Mouse (Mus musculus) MEL (cell line): ENCODE data around the gene Fer1l4. TPM values are rescaled to one million over a fixed set of nuclear protein-coding genes. Genes with fewer than 3 reads are reported as not detected.

Experiments used
- DNase-seq: peaks from one replicate; pipeline ENCODE4 v3.0.0; 2011; ENCODE audit warnings: low read depth, low spot score
- H3K27ac ChIP-seq: 2 replicates; pipeline ENCODE4 v1.5.1; 2012; ENCODE audit warnings: low read depth, mild to moderate bottlenecking, control low read depth, low read length, moderate library complexity; ENCODE audit not compliant: control insufficient read depth
- H3K27me3 ChIP-seq, 2 experiments: fragments of 150-350 bp in 1 of 2; sonication (generic) in 1 of 2; 2 replicates each; pipeline ENCODE4 v1.6.1; 2012; ENCODE audit warnings: low read length in 2 of 2, mild to moderate bottlenecking in 2 of 2, improper control_type of control experiment in 1 of 2, moderate library complexity in 1 of 2; ENCODE audit not compliant: insufficient read depth in 2 of 2, control insufficient read depth in 1 of 2
- H3K36me3 ChIP-seq, 2 experiments: 2 replicates each; pipeline ENCODE4 v1.6.1; 2012 to 2014; ENCODE audit warnings: low read length in 2 of 2, improper control_type of control experiment in 1 of 2, inconsistent platforms in 1 of 2, mild to moderate bottlenecking in 1 of 2; ENCODE audit not compliant: insufficient read depth in 2 of 2, control insufficient read depth in 1 of 2
- H3K4me1 ChIP-seq, 2 experiments: fragments of 150-350 bp in 1 of 2; sonication (generic) in 1 of 2; 2 replicates each; pipeline ENCODE4 v1.6.1; 2012; ENCODE audit warnings: low read length in 2 of 2, improper control_type of control experiment in 1 of 2, mild to moderate bottlenecking in 1 of 2; ENCODE audit not compliant: insufficient read depth in 2 of 2, control insufficient read depth in 1 of 2
- H3K4me3 ChIP-seq, 2 experiments: fragments of 150-350 bp in 1 of 2; sonication (generic) in 1 of 2; 2 replicates each; pipeline ENCODE4 v1.5.1; 2012; ENCODE audit warnings: low read depth in 2 of 2, low read length in 2 of 2, mild to moderate bottlenecking in 2 of 2, moderate library complexity in 2 of 2, control low read depth in 1 of 2, improper control_type of control experiment in 1 of 2; ENCODE audit not compliant: control insufficient read depth in 1 of 2, insufficient read depth in 1 of 2
- H3K79me2 ChIP-seq: 2 replicates; pipeline ENCODE4 v1.6.1; 2012; ENCODE audit warnings: mild to moderate bottlenecking, low read length, moderate library complexity; ENCODE audit not compliant: control insufficient read depth, poor library complexity, insufficient read depth
- H3K9ac ChIP-seq: 2 replicates; pipeline ENCODE4 v1.6.1; 2012; ENCODE audit warnings: low read depth, mild to moderate bottlenecking, control low read depth, low read length, moderate library complexity; ENCODE audit not compliant: control insufficient read depth, poor library complexity, severe bottlenecking
- H3K9me3 ChIP-seq: fragments of 150-350 bp; sonication (generic); replicated peaks from 2 replicates; pipeline ENCODE4 v1.6.1; 2012; ENCODE audit warnings: mild to moderate bottlenecking, low read length, improper control_type of control experiment, moderate library complexity; ENCODE audit not compliant: insufficient read depth
- BHLHE40 ChIP-seq: IDR thresholded peaks from 2 replicates; pipeline ENCODE4 v1.6.1; 2012; ENCODE audit warnings: low read depth, mild to moderate bottlenecking, inconsistent platforms, low read length, improper control_type of control experiment, borderline replicate concordance
- CHD2 ChIP-seq: IDR thresholded peaks from 2 replicates; pipeline ENCODE4 v1.6.1; 2011; ENCODE audit warnings: low read length, improper control_type of control experiment
- CTCF ChIP-seq, 3 experiments: IDR thresholded peaks in 2 of 3; conservative IDR thresholded peaks in 1 of 3; 2 replicates each; pipeline ENCODE4 v1.5.1; 2011 to 2012; ENCODE audit warnings: low read length in 3 of 3, low read depth in 2 of 3, mild to moderate bottlenecking in 2 of 3, improper control_type of control experiment in 1 of 3, inconsistent platforms in 1 of 3, mixed read lengths in 1 of 3, moderate library complexity in 1 of 3; ENCODE audit not compliant: control insufficient read depth in 1 of 3, insufficient read depth in 1 of 3, poor library complexity in 1 of 3, severe bottlenecking in 1 of 3
- EP300 ChIP-seq, 2 experiments: IDR thresholded peaks; 2 replicates each; pipeline ENCODE4 v1.6.1; 2011; ENCODE audit warnings: improper control_type of control experiment in 2 of 2, low read length in 2 of 2, low read depth in 1 of 2, mild to moderate bottlenecking in 1 of 2
- ETS1 ChIP-seq: IDR thresholded peaks from 2 replicates; pipeline ENCODE4 v1.6.1; 2012; ENCODE audit warnings: low read depth, mild to moderate bottlenecking, inconsistent platforms, low read length, improper control_type of control experiment, moderate library complexity
- GATA1 ChIP-seq: IDR thresholded peaks from 2 replicates; pipeline ENCODE4 v1.6.1; 2011; ENCODE audit warnings: low read depth, low read length, improper control_type of control experiment
- HCFC1 ChIP-seq: IDR thresholded peaks from 2 replicates; pipeline ENCODE4 v1.6.1; 2012; ENCODE audit warnings: low read depth, mild to moderate bottlenecking, inconsistent platforms, low read length, improper control_type of control experiment, moderate library complexity
- MAFK ChIP-seq: IDR thresholded peaks from 2 replicates; pipeline ENCODE4 v1.6.1; 2011; ENCODE audit warnings: low read depth, mild to moderate bottlenecking, low read length, improper control_type of control experiment, borderline replicate concordance
- MAZ ChIP-seq: IDR thresholded peaks from 2 replicates; pipeline ENCODE4 v1.6.1; 2012; ENCODE audit warnings: low read depth, mild to moderate bottlenecking, inconsistent platforms, low read length, improper control_type of control experiment
- MEF2A ChIP-seq: IDR thresholded peaks from 2 replicates; pipeline ENCODE4 v1.6.1; 2014; ENCODE audit warnings: low read depth, mild to moderate bottlenecking, inconsistent platforms, low read length, improper control_type of control experiment; ENCODE audit not compliant: poor library complexity, insufficient replicate concordance, severe bottlenecking; ENCODE audit errors: extremely low read depth
- MYC ChIP-seq: IDR thresholded peaks from 2 replicates; pipeline ENCODE4 v1.6.1; 2011; ENCODE audit warnings: low read depth, mild to moderate bottlenecking, low read length, improper control_type of control experiment, moderate library complexity
- NRF1 ChIP-seq: IDR thresholded peaks from 2 replicates; pipeline ENCODE4 v1.6.1; 2014; ENCODE audit warnings: low read depth, mild to moderate bottlenecking, inconsistent platforms, low read length, improper control_type of control experiment, moderate library complexity; ENCODE audit not compliant: poor library complexity, insufficient read depth, severe bottlenecking
- POLR2A ChIP-seq, 2 experiments: IDR thresholded peaks; 2 replicates each; pipeline ENCODE4 v1.6.1; 2011 to 2012; ENCODE audit warnings: low read length in 2 of 2, mild to moderate bottlenecking in 2 of 2, control low read depth in 1 of 2, improper control_type of control experiment in 1 of 2, low read depth in 1 of 2, moderate library complexity in 1 of 2; ENCODE audit not compliant: control insufficient read depth in 1 of 2, insufficient read depth in 1 of 2, poor library complexity in 1 of 2
- POLR2AphosphoS5 ChIP-seq: IDR thresholded peaks from 2 replicates; pipeline ENCODE4 v1.6.1; 2012; ENCODE audit warnings: low read depth, borderline replicate concordance, mild to moderate bottlenecking, inconsistent platforms, low read length, moderate library complexity, mixed read lengths
- RAD21 ChIP-seq: IDR thresholded peaks from 2 replicates; pipeline ENCODE4 v1.6.1; 2011; ENCODE audit warnings: mild to moderate bottlenecking, low read depth, low read length, improper control_type of control experiment
- SIN3A ChIP-seq: IDR thresholded peaks from 2 replicates; pipeline ENCODE4 v1.6.1; 2012; ENCODE audit warnings: low read length, improper control_type of control experiment, inconsistent platforms
- SMC3 ChIP-seq: IDR thresholded peaks from 2 replicates; pipeline ENCODE4 v1.6.1; 2011; ENCODE audit warnings: low read depth, low read length, improper control_type of control experiment
- TBP ChIP-seq: IDR thresholded peaks from 2 replicates; pipeline ENCODE4 v1.8.0; 2011; ENCODE audit warnings: low read depth, low read length, improper control_type of control experiment
- ZC3H11A ChIP-seq: IDR thresholded peaks from 2 replicates; pipeline ENCODE4 v1.6.1; 2012; ENCODE audit warnings: low read depth, mild to moderate bottlenecking, inconsistent platforms, low read length, improper control_type of control experiment
- polyA plus RNA-seq, 2 experiments: library from polyadenylated mRNA; stranded (reverse) in 1 of 2; unstranded in 1 of 2; fragments of >175 nt in 1 of 2; fragments of >200 nt in 1 of 2; gene quantifications; 2 replicates each; pipeline versions ENCODE4 v1.2.1 to v1.2.4; 2012; ENCODE audit warnings: low replicate concordance in 2 of 2, low read depth in 1 of 2; ENCODE audit not compliant: insufficient read length in 2 of 2, insufficient read depth in 1 of 2, missing spikeins in 1 of 2
- total RNA-seq: library from RNA; depleted of rRNA; stranded (reverse); fragments of 300-350 nt; gene quantifications from 2 replicates; pipeline ENCODE4 v1.2.3, GENCODE M21; 2012

The Fer1l4 gene
- total and polyA plus RNA-seq, 3 experiments: 0.04 to 0.07 TPM; not detected in 1

DNA sequence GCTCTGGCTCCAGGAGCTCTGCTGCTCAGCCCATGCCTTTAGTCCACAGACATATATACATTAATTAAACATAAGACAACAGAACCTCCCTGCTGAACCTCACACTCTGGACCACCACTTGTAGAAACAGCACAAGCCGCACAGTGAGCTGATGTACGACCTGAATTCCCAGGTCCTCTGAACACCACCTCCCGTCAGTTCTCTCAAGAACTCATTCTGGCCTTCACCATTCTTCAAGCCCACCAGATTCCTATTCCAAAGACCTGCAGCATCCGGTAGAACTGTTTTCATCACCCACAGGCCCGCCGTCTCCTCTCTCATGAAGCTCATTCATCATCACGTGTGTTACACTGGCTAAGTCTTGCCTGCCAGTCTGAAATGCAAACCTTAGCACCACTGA lies 27.6 kb upstream of the Fer1l4 start:
- H3K79me2 ChIP-seq: no peaks in the 10 kb centered on the region

DNA sequence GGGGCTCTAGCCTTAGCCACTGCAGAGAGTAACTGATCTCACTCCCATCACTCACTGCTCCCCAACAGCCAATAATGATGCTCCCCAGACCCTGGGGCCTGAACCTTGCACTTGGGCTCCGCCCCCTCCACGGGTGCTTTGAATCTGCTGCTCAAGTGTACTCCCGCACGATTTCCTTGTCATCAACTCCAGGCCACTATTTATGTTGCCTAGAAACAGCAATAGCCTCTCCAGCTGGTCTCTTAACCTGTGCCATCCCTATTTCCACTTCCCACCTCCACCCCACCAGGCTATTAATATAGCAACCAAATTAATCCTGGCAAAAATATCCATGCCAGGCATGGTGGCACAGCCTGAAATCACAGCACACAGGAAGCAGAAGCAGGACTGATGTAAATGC lies 26.9 kb upstream of the Fer1l4 start:
- H3K79me2 ChIP-seq: no peaks in the 10 kb centered on the region
- H3K27ac ChIP-seq: no peak overlapping the region
- H3K9ac ChIP-seq: no peak overlapping the region
- H3K9me3 ChIP-seq: no peaks in the 10 kb centered on the region
- no peaks in the 10 kb centered on the region for H3K27me3 ChIP-seq
- H3K4me1 ChIP-seq: no peaks in the 10 kb centered on the region
- peaks cover 2 to 9% of the 10 kb centered on the region in 2 experiments; a peak in 3 of 4 replicates for H3K36me3 ChIP-seq
- H3K4me3 ChIP-seq: no peak overlapping the region
- no peak for DNase-seq
- no peak for TF ChIP-seq TBP
- TF ChIP-seq ZC3H11A: no peak
- no peak for TF ChIP-seq MAFK
- no peak for TF ChIP-seq POLR2A (IDR thresholded peaks at IDR 0.05; ENCODE audit: control insufficient read depth in 1 of 2, insufficient read depth in 1 of 2, low read depth in 1 of 2, low read length in 2 of 2, poor library complexity in 1 of 2)
- no peak for TF ChIP-seq CHD2
- TF ChIP-seq CTCF (IDR thresholded peaks at IDR 0.05 in 2 of 3, conservative IDR thresholded peaks at IDR 0.05 in 1 of 3; ENCODE audit: control insufficient read depth in 1 of 3, insufficient read depth in 1 of 3, low read depth in 2 of 3, low read length in 3 of 3, poor library complexity in 1 of 3, severe bottlenecking in 1 of 3): no peak
- TF ChIP-seq MYC: no peak
- no peak for TF ChIP-seq SMC3

More for the DNA sequence above, 27.6 kb upstream of the Fer1l4 start:
- Histone ChIP-seq H3K27me3 (no peaks in the 10 kb centered on the region), H3K36me3 (peaks cover 2 to 4% of the 10 kb centered on the region in 2 experiments; a peak in 3 of 4 replicates), H3K9ac (no peak overlapping the region), H3K9me3 (no peaks in the 10 kb centered on the region), H3K27ac (no peak overlapping the region), H3K4me1 (no peaks in the 10 kb centered on the region), H3K4me3 (no peak overlapping the region)
- DNase-seq: no peak
- TF ChIP-seq GATA1: no peak
- no peak for TF ChIP-seq EP300 (IDR thresholded peaks at IDR 0.05; ENCODE audit: low read depth in 1 of 2, low read length in 2 of 2)
- TF ChIP-seq ETS1: no peak
- TF ChIP-seq MEF2A: no peak
- TF ChIP-seq MAZ: no peak
- TF ChIP-seq HCFC1: no peak
- no peak for TF ChIP-seq BHLHE40
- TF ChIP-seq RAD21: no peak
- no peak for TF ChIP-seq NRF1
- TF ChIP-seq SIN3A: no peak
- TF ChIP-seq MAFK: no peak
- TF ChIP-seq POLR2AphosphoS5: no peak
